Mouse (Mus musculus) ES-Bruce4 (cell line): ENCODE data around the gene Gdap1l1.

Source experiments
- CTCF ChIP-seq: IDR thresholded peaks from one replicate; pipeline ENCODE4 v1.8.1; 2011; ENCODE audit warnings: low read depth, low read length
- EP300 ChIP-seq: IDR thresholded peaks from 2 replicates; pipeline ENCODE4 v1.6.1; 2011; ENCODE audit warnings: low read depth, low read length; ENCODE audit not compliant: insufficient read depth
- POLR2A ChIP-seq: IDR thresholded peaks from one replicate; pipeline ENCODE4 v1.8.1; 2011; ENCODE audit warnings: low read length; ENCODE audit not compliant: insufficient read depth

DNA sequence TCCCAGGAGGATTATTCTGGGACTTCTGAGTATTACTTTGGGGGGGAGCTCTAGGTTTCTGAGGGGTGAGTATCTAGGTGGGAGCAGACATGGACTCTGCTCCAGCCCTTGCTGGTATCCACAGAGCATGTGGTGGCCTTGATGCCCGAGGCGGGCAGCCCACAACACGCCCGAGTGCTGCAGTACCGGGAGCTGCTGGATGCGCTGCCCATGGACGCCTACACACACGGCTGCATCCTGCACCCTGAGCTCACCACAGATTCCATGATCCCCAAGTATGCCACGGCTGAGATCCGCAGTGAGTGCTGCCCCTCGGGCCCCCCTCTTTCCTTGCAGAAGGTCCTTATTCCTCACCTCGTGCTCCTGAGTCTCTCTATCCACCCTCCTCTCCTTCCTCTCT is 9.1 kb downstream of the Gdap1l1 start:
- TF ChIP-seq POLR2A: no peak
- no peak for TF ChIP-seq CTCF
- no peak for TF ChIP-seq EP300
